Mouse (Mus musculus) neural tube, embryonic 15.5 days (tissue): ENCODE measurements around the gene Msh5. TPM values are rescaled to one million over a fixed set of nuclear protein-coding genes. Genes with fewer than 3 reads are reported as not detected.
A peak's percentile ranks its signal among the peaks of the same experiment; 100 is the strongest.

Experiments used
- ATAC-seq: fragments of 200-750 bp; cut with Nextera tagmentation; 2 replicates; pipeline ENCODE4 v1.8.0; 2017; ENCODE audit warnings: mild to moderate bottlenecking, moderate TSS enrichment, moderate library complexity; ENCODE audit not compliant: low FRiP score
- H3K27ac ChIP-seq: fragments of 300-500 bp; sonication (generic); replicated peaks from 2 replicates; pipeline ENCODE4 v1.5.1; 2015; ENCODE audit warnings: mild to moderate bottlenecking, inconsistent platforms
- H3K27me3 ChIP-seq: fragments of 300-500 bp; sonication (generic); replicated peaks from 2 replicates; pipeline ENCODE4 v1.6.1; 2015; ENCODE audit warnings: inconsistent platforms
- H3K36me3 ChIP-seq: fragments of 300-500 bp; sonication (generic); 2 replicates; pipeline ENCODE4 v1.6.1; 2015; ENCODE audit warnings: inconsistent platforms
- H3K4me1 ChIP-seq: fragments of 300-500 bp; sonication (generic); 2 replicates; pipeline ENCODE4 v1.6.1; 2015; ENCODE audit warnings: inconsistent platforms
- H3K4me2 ChIP-seq: fragments of 300-500 bp; sonication (generic); 2 replicates; pipeline ENCODE4 v1.6.1; 2015; ENCODE audit warnings: inconsistent platforms, mild to moderate bottlenecking, moderate library complexity
- H3K4me3 ChIP-seq: fragments of 300-500 bp; sonication (generic); replicated peaks from 2 replicates; pipeline ENCODE4 v1.5.1; 2015; ENCODE audit warnings: mild to moderate bottlenecking, inconsistent platforms
- H3K9ac ChIP-seq: fragments of 300-500 bp; sonication (generic); replicated peaks from 2 replicates; pipeline ENCODE4 v1.6.1; 2015; ENCODE audit warnings: mild to moderate bottlenecking, inconsistent platforms
- H3K9me3 ChIP-seq: fragments of 300-500 bp; sonication (generic); replicated peaks from 2 replicates; pipeline ENCODE4 v1.6.1; 2016; ENCODE audit warnings: inconsistent platforms
- WGBS: fragments of 180-500 bp; shearing (Covaris S2); methylation state at CpG from one replicate; pipeline ENCODE4 v1.1.7; 2015; ENCODE audit warnings: mixed read lengths; 5-methylcytosine and 5-hydroxymethylcytosine counted together
- polyA plus RNA-seq: library from polyadenylated mRNA; unstranded; fragments of >200 nt; fragmentation: Nextera tagmentation; extraction: Ambion mirVana; gene quantifications from 2 replicates; pipeline ENCODE4 v1.2.1, GENCODE M21; 2015

Msh5 gene
- polyA plus RNA-seq, 1 experiment from 2014 or later = 2.0 TPM

- no peaks in the 10 kb centered on the region for H3K9me3 ChIP-seq
- WGBS = 1% methylated on average over 48 of the region's 48 CpGs
- no peak for ATAC-seq
Observed at GRCm38 (mm10) chr17:35064951-35065947, 18.7 kb upstream of the Msh5 start, which contains the start of gene Ly6g6c. TSS of gene Ly6g6c (plus strand) at chr17:35065388.

GRCm38 (mm10) chr17:35064378-35064877, 17.9 kb upstream of the Msh5 start:
- no peak for ATAC-seq
- Histone ChIP-seq H3K27me3 (peaks cover 45% of the 10 kb centered on the region), H3K4me1 (peaks cover 34% of the 10 kb centered on the region), H3K4me2 (peak overlapping the region; percentile 55), H3K36me3 (peaks cover 16% of the 10 kb centered on the region), H3K27ac (no peak overlapping the region), H3K9ac (no peak overlapping the region), H3K4me3 (no peak overlapping the region), H3K9me3 (no peaks in the 10 kb centered on the region)
- WGBS = 32% methylated on average over 10 of the region's 10 CpGs

More at GRCm38 (mm10) chr17:35064951-35065947, 18.7 kb upstream of the Msh5 start, which contains the start of gene Ly6g6c:
- Histone ChIP-seq H3K4me1 (peaks cover 27% of the 10 kb centered on the region), H3K27ac (no peak within 1 kb of the TSS), H3K4me3 (peak within 1 kb of the TSS; percentile 21), H3K27me3 (peaks cover 45% of the 10 kb centered on the region), H3K9ac (no peak within 1 kb of the TSS), H3K36me3 (peaks cover 16% of the 10 kb centered on the region), H3K4me2 (peak within 1 kb of the TSS; percentile 55)

- no peaks in the 10 kb centered on the region for H3K9me3 ChIP-seq
- H3K27ac ChIP-seq = no peak overlapping the region
- no peak overlapping the region for H3K4me2 ChIP-seq
- H3K36me3 ChIP-seq = peaks cover 16% of the 10 kb centered on the region
- ATAC-seq = no peak
- H3K9ac ChIP-seq = no peak overlapping the region
- peaks cover 38% of the 10 kb centered on the region for H3K4me1 ChIP-seq
- H3K27me3 ChIP-seq = peaks cover 45% of the 10 kb centered on the region
- 89% methylated on average over 3 of the region's 3 CpGs for WGBS
- no peak overlapping the region for H3K4me3 ChIP-seq
Observed at GRCm38 (mm10) chr17:35063466-35063865, 16.9 kb upstream of the Msh5 start.

- 82% methylated on average over 8 of the region's 8 CpGs for WGBS
Observed at GRCm38 (mm10) chr17:35061299-35061698, 14.8 kb upstream of the Msh5 start.

GRCm38 (mm10) chr17:35060737-35061297, 14.3 kb upstream of the Msh5 start:
- Histone ChIP-seq H3K4me1 (peaks cover 44% of the 10 kb centered on the region), H3K9ac (peak overlapping the region; percentile 76), H3K27me3 (peaks cover 25% of the 10 kb centered on the region), H3K9me3 (no peaks in the 10 kb centered on the region), H3K27ac (no peak overlapping the region), H3K4me3 (peak overlapping the region; percentile 79), H3K36me3 (peaks cover 16% of the 10 kb centered on the region), H3K4me2 (peak overlapping the region; percentile 84)
- no peak for ATAC-seq
- 52% methylated on average over 22 of the region's 22 CpGs for WGBS

More at GRCm38 (mm10) chr17:35061299-35061698, 14.8 kb upstream of the Msh5 start:
- no peak overlapping the region for H3K27ac ChIP-seq
- H3K4me1 ChIP-seq = peaks cover 44% of the 10 kb centered on the region
- peaks cover 16% of the 10 kb centered on the region for H3K36me3 ChIP-seq
- H3K4me3 ChIP-seq = peak overlapping the region; percentile 79; the same call in 1 of the 2 replicates
- no peaks in the 10 kb centered on the region for H3K9me3 ChIP-seq
- H3K9ac ChIP-seq = no peak overlapping the region
- peak overlapping the region; percentile 15; the same call in 1 of the 2 replicates for H3K4me2 ChIP-seq
- ATAC-seq = no peak
- peaks cover 30% of the 10 kb centered on the region for H3K27me3 ChIP-seq

GRCm38 (mm10) chr17:35060071-35060470, 13.5 kb upstream of the Msh5 start:
- peak overlapping the region; percentile 76 for H3K9ac ChIP-seq
- H3K4me2 ChIP-seq = peak overlapping the region; percentile 84
- H3K9me3 ChIP-seq = no peaks in the 10 kb centered on the region
- H3K36me3 ChIP-seq = peaks cover 16% of the 10 kb centered on the region
- 24% methylated on average over 14 of the region's 14 CpGs for WGBS
- peaks cover 17% of the 10 kb centered on the region for H3K27me3 ChIP-seq
- peak overlapping the region; percentile 86 for H3K27ac ChIP-seq
- ATAC-seq = 0 out of 2 replicates have a peak, but pooled peaks have one; percentile 7
- peaks cover 37% of the 10 kb centered on the region for H3K4me1 ChIP-seq
- peak overlapping the region; percentile 79 for H3K4me3 ChIP-seq

GRCm38 (mm10) chr17:35058911-35059892, 12.7 kb upstream of the Msh5 start, which contains the start of gene Ddah2:
TSS of gene Ddah2 (plus strand) at chr17:35059035.
- peak; percentile 93 for ATAC-seq
- Histone ChIP-seq H3K27ac (peak within 1 kb of the TSS; percentile 86), H3K27me3 (peaks cover 9% of the 10 kb centered on the region), H3K4me3 (peak within 1 kb of the TSS; percentile 79), H3K9me3 (no peaks in the 10 kb centered on the region), H3K36me3 (peaks cover 18% of the 10 kb centered on the region), H3K9ac (peak within 1 kb of the TSS; percentile 76), H3K4me2 (peak within 1 kb of the TSS; percentile 84), H3K4me1 (peaks cover 29% of the 10 kb centered on the region)
- WGBS = under 1% methylated on average over 56 of the region's 57 CpGs

- H3K4me2 ChIP-seq = peak overlapping the region; percentile 84
- no peaks in the 10 kb centered on the region for H3K9me3 ChIP-seq
- 63% methylated on average over 9 of the region's 9 CpGs for WGBS
- no peak for ATAC-seq
- H3K4me3 ChIP-seq = peak overlapping the region; percentile 79
- H3K4me1 ChIP-seq = peaks cover 28% of the 10 kb centered on the region
- peak overlapping the region; percentile 86 for H3K27ac ChIP-seq
- peaks cover 18% of the 10 kb centered on the region for H3K36me3 ChIP-seq
- peaks cover 2% of the 10 kb centered on the region; the same call in 1 of the 2 replicates for H3K27me3 ChIP-seq
- peak overlapping the region; percentile 76; the same call in 1 of the 2 replicates for H3K9ac ChIP-seq
Observed at GRCm38 (mm10) chr17:35058316-35058715, 11.8 kb upstream of the Msh5 start.

GRCm38 (mm10) chr17:35057090-35057489, 10.5 kb upstream of the Msh5 start:
- H3K4me1 ChIP-seq = peaks cover 36% of the 10 kb centered on the region

GRCm38 (mm10) chr17:35055691-35056495, 9.3 kb upstream of the Msh5 start:
- no peak overlapping the region; the same call in 1 of the 2 replicates for H3K9ac ChIP-seq
- H3K36me3 ChIP-seq = peaks cover 6% of the 10 kb centered on the region
- WGBS = 94% methylated on average over 7 of the region's 7 CpGs
- no peaks in the 10 kb centered on the region for H3K9me3 ChIP-seq
- H3K27ac ChIP-seq = no peak overlapping the region
- H3K4me3 ChIP-seq = no peak overlapping the region
- no peak for ATAC-seq
- H3K4me2 ChIP-seq = no peak overlapping the region
- H3K4me1 ChIP-seq = peaks cover 41% of the 10 kb centered on the region
- H3K27me3 ChIP-seq = no peaks in the 10 kb centered on the region

More at GRCm38 (mm10) chr17:35057090-35057489, 10.5 kb upstream of the Msh5 start:
- Histone ChIP-seq H3K4me3 (no peak overlapping the region), H3K36me3 (peaks cover 16% of the 10 kb centered on the region), H3K27ac (no peak overlapping the region), H3K4me2 (no peak overlapping the region), H3K27me3 (no peaks in the 10 kb centered on the region), H3K9ac (no peak overlapping the region), H3K9me3 (no peaks in the 10 kb centered on the region)
- 85% methylated on average over 3 of the region's 3 CpGs for WGBS
- ATAC-seq = no peak
